Mouse (Mus musculus): ENCODE measurements around the gene Insm1. TPM values are rescaled to one million over a fixed set of nuclear protein-coding genes. Genes with fewer than 3 reads are reported as not detected.

Insm1 gene
- polyA plus RNA-seq (2016; fragmentation: Nextera tagmentation; extraction: Ambion mirVana), result not detected in 2 replicates

DNA sequence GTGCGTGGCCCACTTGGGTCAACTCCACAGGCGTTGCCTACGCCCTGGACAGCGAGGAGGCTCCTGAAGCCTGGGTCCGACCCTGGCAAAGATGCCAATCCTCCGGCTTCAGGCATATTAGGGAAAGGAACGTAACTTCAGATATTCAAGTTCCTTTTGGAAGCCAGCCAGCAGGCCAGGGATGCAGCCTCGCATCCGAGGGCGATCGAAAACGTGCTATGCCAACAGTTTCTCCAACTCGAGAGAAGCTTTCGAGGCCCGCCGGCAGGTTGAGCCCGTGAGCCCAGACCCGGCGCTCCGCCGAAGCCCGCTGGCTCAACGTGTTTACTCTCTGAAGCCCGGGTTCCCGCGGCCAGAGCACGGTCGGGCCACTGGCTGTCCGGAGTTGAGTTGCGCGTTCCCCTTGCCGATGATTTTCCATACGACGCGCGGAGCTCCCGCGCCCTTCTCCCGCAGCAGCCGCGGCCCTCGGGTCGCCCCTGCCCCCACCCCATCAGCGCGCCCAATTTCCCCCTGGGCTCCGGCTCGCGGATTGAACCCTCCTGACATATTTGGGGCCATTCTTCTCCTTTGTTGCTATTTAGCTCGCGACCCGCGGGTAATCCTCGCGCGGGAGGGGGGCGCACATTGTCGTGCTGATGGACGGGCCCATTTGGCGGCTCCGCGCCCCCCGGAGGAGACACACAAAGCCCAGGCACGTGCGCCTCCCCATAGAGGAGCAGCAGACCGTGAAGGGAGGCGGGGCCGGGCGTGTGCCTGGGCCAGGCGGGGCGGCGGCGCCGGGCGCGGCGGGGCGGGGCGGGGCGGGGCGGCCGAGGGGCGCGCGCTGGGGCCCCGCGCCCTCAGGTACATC lies at the start of gene Insm1:
Gene Insm1, plus strand, starts transcription at position 846 of the 853 bp plus-strand sequence.
- 0 out of 2 replicates have a peak, but pooled peaks have one; percentile 34 for ATAC-seq (ENCODE audit: insufficient number of reproducible peaks, insufficient read depth, low FRiP score, low TSS enrichment, low read depth)
- H3K4me1 ChIP-seq (replicated peaks), result peaks cover 44% of the 10 kb centered on the region
- WGBS, result 1% methylated on average over 77 of the region's 86 CpGs
- H3K27ac ChIP-seq, result no peak within 1 kb of the TSS
- peaks cover 91% of the 10 kb centered on the region for H3K27me3 ChIP-seq
- peak within 1 kb of the TSS; percentile 97 for H3K4me2 ChIP-seq
- H3K9me3 ChIP-seq, result no peaks in the 10 kb centered on the region
- H3K9ac ChIP-seq (replicated peaks), result peak within 1 kb of the TSS; percentile 42; the same call in 1 of the 2 replicates
- no peaks in the 10 kb centered on the region for H3K36me3 ChIP-seq
- peak within 1 kb of the TSS; percentile 54 for H3K4me3 ChIP-seq (replicated peaks)

DNA sequence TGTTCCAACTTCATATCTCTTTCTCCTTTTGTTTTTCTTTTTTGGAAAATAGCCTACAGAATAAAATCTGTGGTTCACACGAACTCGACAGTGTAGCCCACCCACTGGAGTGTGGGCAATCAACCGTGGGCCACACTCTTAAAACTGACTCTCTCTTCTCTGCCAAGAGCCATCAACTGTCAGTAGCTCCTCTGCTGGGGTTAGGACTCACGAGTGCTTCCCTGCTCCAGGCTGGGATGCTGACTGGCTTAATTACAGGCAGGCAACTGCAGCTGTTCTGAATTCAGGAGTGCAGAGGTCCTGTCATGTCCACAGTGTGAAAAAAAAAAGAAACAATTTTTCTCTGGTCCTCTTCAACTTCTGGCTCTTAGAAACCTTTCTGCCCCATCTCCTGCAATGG lies 49.6 kb upstream of the Insm1 start:
- no peak overlapping the region for H3K4me2 ChIP-seq
- no peaks in the 10 kb centered on the region for H3K27me3 ChIP-seq
- WGBS, result 45% methylated on average over 4 of the region's 4 CpGs
- H3K9ac ChIP-seq (replicated peaks), result no peak overlapping the region
- H3K9me3 ChIP-seq, result no peaks in the 10 kb centered on the region
- no peaks in the 10 kb centered on the region for H3K36me3 ChIP-seq
- H3K4me1 ChIP-seq (replicated peaks), result no peaks in the 10 kb centered on the region
- no peak for ATAC-seq (ENCODE audit: insufficient number of reproducible peaks, insufficient read depth, low FRiP score, low TSS enrichment, low read depth)
- H3K27ac ChIP-seq, result no peak overlapping the region
- no peak overlapping the region for H3K4me3 ChIP-seq (replicated peaks)

DNA sequence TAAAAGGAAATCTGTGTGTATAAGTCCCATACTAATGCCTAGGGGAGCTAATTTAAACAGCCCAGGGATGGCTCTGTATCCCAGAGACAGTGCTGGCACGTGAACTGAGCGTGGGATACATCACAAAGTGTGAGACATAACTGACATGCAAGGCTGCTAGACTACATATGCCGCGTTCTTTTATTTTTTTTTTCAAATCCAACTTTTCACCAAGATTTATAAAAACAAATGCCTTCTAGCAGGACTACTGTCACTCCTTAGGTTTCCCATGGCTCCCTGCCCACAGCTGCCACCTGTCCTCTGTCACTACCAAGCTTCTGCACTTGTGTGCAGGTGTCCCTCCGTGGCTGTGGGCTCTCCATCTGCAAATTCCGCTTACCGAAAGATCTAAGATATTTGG lies 47.5 kb upstream of the Insm1 start:
- no peaks in the 10 kb centered on the region for H3K4me1 ChIP-seq (replicated peaks)
- H3K9ac ChIP-seq (replicated peaks), result no peak overlapping the region
- 0 out of 2 replicates have a peak, but pooled peaks cover 5% of the 10 kb centered on the region for H3K9me3 ChIP-seq
- H3K36me3 ChIP-seq, result no peaks in the 10 kb centered on the region
- no peak overlapping the region for H3K27ac ChIP-seq
- no peak for ATAC-seq (ENCODE audit: insufficient number of reproducible peaks, insufficient read depth, low FRiP score, low TSS enrichment, low read depth)
- no peak overlapping the region for H3K4me3 ChIP-seq (replicated peaks)
- 86% methylated on average over 7 of the region's 7 CpGs for WGBS
- no peaks in the 10 kb centered on the region for H3K27me3 ChIP-seq
- no peak overlapping the region for H3K4me2 ChIP-seq

DNA sequence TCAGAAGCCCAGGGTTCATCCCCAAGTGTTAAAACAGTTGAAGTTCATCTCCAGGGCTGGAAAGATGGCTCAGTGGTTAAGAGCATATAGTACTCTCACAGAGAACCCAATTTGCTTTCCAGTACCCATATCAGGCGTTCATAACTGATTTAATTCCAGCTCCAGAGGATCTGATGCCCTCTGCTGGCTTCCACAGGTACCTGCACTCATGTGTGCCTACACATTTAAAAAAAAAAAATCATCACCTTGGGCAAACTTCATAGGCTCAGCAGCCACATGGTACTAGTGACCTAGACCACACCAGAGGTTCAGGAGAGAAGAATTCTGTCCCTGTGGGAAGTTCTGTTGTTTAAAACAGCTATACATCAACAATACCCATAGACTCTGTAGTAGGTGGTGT lies 43.0 kb upstream of the Insm1 start:
- no peak overlapping the region for H3K27ac ChIP-seq
- H3K36me3 ChIP-seq, result no peaks in the 10 kb centered on the region
- H3K4me1 ChIP-seq (replicated peaks), result no peaks in the 10 kb centered on the region
- H3K4me2 ChIP-seq, result no peak overlapping the region
- 70% methylated on average over 1 of the region's 1 CpGs for WGBS
- no peaks in the 10 kb centered on the region for H3K27me3 ChIP-seq
- H3K9ac ChIP-seq (replicated peaks), result no peak overlapping the region
- ATAC-seq (ENCODE audit: insufficient number of reproducible peaks, insufficient read depth, low FRiP score, low TSS enrichment, low read depth), result no peak
- 0 out of 2 replicates have a peak, but pooled peaks cover 5% of the 10 kb centered on the region for H3K9me3 ChIP-seq
- H3K4me3 ChIP-seq (replicated peaks), result no peak overlapping the region

DNA sequence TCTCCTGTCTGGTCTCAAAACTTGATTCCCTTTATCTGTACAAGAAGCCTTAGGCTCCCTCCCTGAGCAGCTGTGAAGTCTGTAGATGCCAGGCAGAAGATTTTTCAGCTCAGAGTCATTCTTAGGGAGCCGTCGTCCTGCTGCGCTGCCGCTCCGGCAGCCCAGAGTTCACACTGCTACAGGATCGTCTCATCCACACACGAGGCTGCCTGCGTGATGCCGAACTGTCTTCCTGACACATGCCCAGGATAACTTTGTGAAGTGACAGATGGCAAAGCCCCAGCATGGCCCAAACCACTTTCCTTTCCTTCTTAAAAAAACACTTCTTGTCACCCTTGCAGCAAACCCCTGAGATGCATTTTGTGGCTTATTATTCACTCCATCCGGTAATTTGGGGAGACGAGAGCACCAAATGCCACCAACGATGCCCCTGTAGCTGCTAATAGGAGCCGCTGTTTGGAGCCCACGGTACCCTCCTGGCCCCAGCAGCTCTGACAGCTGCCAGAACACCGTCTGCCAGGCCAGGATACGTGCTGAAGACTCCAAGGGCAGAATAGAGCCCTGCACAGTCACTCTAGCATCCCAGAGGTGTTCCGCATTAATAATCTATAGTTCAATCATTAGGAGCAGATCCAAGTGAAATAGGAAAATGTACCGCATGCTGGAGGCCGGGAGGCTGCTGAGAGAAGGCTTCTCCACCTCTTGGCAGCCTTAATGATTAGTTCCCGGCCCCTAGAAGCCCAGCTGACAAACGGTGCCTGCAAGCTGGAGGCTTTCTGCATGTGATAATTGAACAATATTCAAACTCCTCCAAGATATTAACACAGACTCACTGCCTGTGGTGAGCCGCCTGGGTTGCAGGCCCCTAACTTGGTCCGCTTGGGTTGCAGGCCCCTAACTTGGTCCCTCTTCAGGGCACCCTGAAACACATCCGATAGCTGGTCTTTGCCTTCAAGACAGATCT lies 37.6 kb upstream of the Insm1 start:
- no peaks in the 10 kb centered on the region; the same call in 1 of the 2 replicates for H3K27me3 ChIP-seq
- no peaks in the 10 kb centered on the region for H3K36me3 ChIP-seq
- ATAC-seq (ENCODE audit: insufficient number of reproducible peaks, insufficient read depth, low FRiP score, low TSS enrichment, low read depth), result no peak
- H3K9me3 ChIP-seq, result no peaks in the 10 kb centered on the region
- H3K4me3 ChIP-seq (replicated peaks), result no peak overlapping the region
- no peak overlapping the region for H3K4me2 ChIP-seq
- H3K9ac ChIP-seq (replicated peaks), result no peak overlapping the region
- WGBS, result 79% methylated on average over 24 of the region's 24 CpGs
- H3K4me1 ChIP-seq (replicated peaks), result no peaks in the 10 kb centered on the region
- no peak overlapping the region for H3K27ac ChIP-seq

DNA sequence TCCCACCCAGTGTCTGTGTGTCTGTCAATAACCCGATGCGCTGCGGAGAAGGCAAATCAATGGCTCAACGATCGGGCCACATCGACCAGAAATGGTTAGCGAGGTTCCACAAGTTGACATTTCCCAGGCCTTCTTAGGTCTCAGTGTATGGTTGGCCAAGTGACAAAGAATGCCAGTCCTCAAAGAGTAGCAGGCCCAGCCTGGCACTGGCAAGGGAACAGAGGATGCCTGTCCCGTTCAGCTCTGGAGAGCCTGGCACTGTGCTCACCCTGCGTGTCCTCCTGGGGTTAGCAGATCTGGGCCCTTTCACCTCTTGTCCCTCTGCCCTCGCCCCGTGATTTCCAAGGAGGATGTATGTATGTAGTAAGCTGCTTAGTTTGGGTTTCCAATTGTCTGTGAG lies 25.6 kb upstream of the Insm1 start:
- Histone ChIP-seq H3K27ac (no peak overlapping the region), H3K27me3 (no peaks in the 10 kb centered on the region), H3K4me2 (no peak overlapping the region), H3K36me3 (no peaks in the 10 kb centered on the region), H3K4me1 (replicated peaks) (no peaks in the 10 kb centered on the region), H3K9me3 (no peaks in the 10 kb centered on the region), H3K9ac (replicated peaks) (no peak overlapping the region), H3K4me3 (replicated peaks) (no peak overlapping the region)
- 94% methylated on average over 11 of the region's 11 CpGs for WGBS
- no peak for ATAC-seq (ENCODE audit: insufficient number of reproducible peaks, insufficient read depth, low FRiP score, low TSS enrichment, low read depth)

DNA sequence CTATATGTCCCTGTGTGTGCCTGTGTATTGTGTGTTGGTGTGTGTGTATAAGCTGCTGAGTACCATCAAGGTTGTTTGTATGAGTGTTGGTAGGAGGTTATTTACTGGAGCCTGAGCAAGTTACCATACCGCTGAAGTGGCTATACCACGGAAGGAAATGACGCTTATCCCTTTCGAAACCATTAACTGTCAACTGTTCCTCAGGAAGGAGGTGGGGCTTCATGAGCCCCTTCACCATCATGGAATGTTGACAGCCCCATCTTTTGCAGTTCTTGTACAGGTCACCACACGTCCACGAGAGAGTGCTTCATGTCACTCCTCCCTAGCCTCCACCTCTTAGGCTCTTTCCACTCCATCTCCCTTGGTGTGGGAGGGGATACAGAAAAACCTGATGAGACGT lies 23.8 kb upstream of the Insm1 start:
- Histone ChIP-seq H3K36me3 (no peaks in the 10 kb centered on the region), H3K9me3 (no peaks in the 10 kb centered on the region), H3K9ac (replicated peaks) (no peak overlapping the region), H3K27ac (no peak overlapping the region), H3K27me3 (no peaks in the 10 kb centered on the region), H3K4me2 (no peak overlapping the region), H3K4me1 (replicated peaks) (no peaks in the 10 kb centered on the region), H3K4me3 (replicated peaks) (no peak overlapping the region)
- 86% methylated on average over 7 of the region's 7 CpGs for WGBS
- no peak for ATAC-seq (ENCODE audit: insufficient number of reproducible peaks, insufficient read depth, low FRiP score, low TSS enrichment, low read depth)

DNA sequence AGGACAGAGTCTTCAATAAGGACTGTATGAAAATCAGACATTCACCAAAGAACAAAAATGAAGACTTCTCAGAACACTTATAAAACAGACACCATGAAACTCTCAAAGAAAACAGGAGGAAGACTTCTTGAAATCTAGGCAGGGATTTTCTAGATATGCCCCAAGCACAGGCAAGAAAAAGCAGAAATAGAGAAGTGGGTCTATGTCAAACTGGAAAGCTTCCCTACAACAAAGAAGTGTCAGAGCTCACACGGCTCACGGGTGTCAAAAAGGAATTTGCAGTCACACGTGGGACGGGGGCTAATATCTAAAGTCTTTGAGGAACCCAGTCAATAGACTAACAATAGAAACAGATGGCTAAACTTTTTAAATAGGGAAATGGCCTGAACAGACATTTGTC lies 10.8 kb upstream of the Insm1 start:
- Histone ChIP-seq H3K9me3 (no peaks in the 10 kb centered on the region), H3K27ac (no peak overlapping the region), H3K27me3 (peaks cover 24% of the 10 kb centered on the region), H3K4me1 (replicated peaks) (no peaks in the 10 kb centered on the region), H3K9ac (replicated peaks) (no peak overlapping the region), H3K4me3 (replicated peaks) (no peak overlapping the region), H3K4me2 (no peak overlapping the region), H3K36me3 (no peaks in the 10 kb centered on the region)
- 45% methylated on average over 4 of the region's 4 CpGs for WGBS
- ATAC-seq (ENCODE audit: insufficient number of reproducible peaks, insufficient read depth, low FRiP score, low TSS enrichment, low read depth), result no peak

DNA sequence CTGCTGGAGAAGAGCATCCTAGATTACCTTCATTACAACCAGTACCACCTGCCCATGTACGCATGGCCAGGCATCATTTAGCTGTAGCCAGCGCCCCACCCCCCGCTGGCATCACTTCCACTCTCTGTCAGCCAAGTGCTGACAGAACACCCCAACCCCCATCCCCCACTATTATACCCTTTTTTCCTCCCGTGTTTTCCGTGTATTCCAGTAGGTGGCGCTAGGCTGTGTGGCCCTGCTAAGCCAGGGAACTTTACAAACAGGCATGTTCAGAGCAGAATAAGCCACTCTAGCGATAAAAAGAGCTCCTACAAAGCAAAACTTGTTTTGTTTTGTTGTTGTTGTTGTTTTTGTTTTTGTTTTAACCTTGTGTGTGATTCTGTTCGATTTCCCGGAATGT lies 7.0 kb upstream of the Insm1 start:
- H3K9me3 ChIP-seq, result no peaks in the 10 kb centered on the region
- H3K27ac ChIP-seq, result no peak overlapping the region
- no peak overlapping the region for H3K9ac ChIP-seq (replicated peaks)
- H3K4me3 ChIP-seq (replicated peaks), result no peak overlapping the region
- H3K4me1 ChIP-seq (replicated peaks), result peaks cover 14% of the 10 kb centered on the region
- peaks cover 59% of the 10 kb centered on the region for H3K27me3 ChIP-seq
- no peak for ATAC-seq (ENCODE audit: insufficient number of reproducible peaks, insufficient read depth, low FRiP score, low TSS enrichment, low read depth)
- no peaks in the 10 kb centered on the region for H3K36me3 ChIP-seq
- no peak overlapping the region for H3K4me2 ChIP-seq
- WGBS, result 2% methylated on average over 9 of the region's 9 CpGs

DNA sequence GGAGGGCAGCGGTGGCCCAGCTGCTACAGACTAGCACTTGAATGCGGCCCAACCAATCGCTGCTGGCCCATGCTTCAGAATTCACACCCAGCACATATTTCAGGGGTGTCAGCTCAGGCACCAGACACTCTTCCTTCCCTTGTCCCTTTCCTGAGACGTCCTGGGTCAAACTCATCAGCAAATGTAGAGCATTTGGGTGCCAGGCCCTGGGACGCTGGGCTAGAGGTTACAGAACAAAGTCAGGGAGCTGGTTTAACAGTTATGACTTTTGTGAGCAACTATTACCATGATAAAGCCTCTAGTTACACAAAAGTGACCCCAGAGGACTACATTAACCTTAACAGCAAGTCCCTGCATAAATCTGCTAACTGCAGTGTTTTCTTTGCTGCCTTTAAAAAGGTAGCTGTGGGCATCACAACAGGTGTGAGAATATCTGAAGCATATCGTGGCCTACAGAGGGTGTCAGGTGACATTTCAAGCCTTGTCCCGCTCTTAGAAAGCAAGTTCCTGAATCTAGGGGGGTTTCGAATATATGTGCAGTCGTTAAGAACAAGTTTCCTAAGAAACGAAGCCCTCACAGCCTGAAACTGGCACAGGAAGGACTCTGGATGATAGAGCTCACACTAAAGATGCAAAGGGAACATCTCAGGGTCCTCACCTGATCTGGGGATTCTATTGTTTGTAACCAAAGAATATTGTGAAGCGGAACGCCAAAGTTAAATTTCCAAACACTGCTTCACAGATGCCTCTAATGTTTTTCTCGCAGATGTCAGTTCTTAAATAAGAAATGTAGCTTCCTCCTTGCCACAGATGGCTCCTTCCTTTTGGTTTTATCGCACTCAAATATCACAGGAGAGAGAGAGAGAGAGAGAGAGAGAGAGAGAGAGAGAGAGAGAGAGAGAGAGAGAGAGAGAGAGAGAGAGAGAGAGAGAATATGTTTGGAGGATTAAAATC lies 5.3 kb upstream of the Insm1 start:
- Histone ChIP-seq H3K4me3 (replicated peaks) (no peak overlapping the region), H3K27me3 (peaks cover 72% of the 10 kb centered on the region), H3K4me1 (replicated peaks) (peaks cover 23% of the 10 kb centered on the region), H3K9me3 (no peaks in the 10 kb centered on the region), H3K9ac (replicated peaks) (no peak overlapping the region), H3K27ac (no peak overlapping the region), H3K4me2 (no peak overlapping the region), H3K36me3 (no peaks in the 10 kb centered on the region)
- no peak for ATAC-seq (ENCODE audit: insufficient number of reproducible peaks, insufficient read depth, low FRiP score, low TSS enrichment, low read depth)
- WGBS, result 8% methylated on average over 14 of the region's 14 CpGs

Data from limb, embryonic 12.5 days (tissue).